Mouse (Mus musculus) erythroblast, embryonic 14.5 days (primary cell): Measurements from ENCODE around the gene Adamtsl1.

Experiments used
- GATA1 ChIP-seq: IDR thresholded peaks from 2 replicates; pipeline ENCODE4 v1.6.1; 2012; ENCODE audit warnings: low read length, inconsistent platforms, mixed read lengths
- TAL1 ChIP-seq: IDR thresholded peaks from 3 replicates; pipeline ENCODE4 v1.6.1; 2012; ENCODE audit warnings: low read length, inconsistent platforms, mixed read lengths

DNA sequence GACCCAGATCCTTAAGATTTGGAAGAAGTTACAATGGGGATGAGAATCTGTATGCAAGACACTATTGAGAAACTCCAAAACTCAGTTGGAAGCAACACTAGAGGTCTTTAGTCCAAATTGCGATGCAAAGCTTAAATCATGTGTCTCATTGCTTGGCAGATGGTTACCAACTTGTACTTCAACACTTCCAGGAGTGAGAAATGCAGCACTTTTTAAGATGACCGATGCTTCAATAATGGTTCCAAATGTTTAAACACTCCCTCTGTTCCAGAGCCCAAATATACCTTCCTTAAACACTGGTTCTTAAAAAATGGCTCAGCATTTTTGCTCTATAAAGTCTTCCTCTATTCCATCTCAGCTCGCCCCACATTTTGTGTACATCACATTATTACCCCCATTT is 499.7 kb downstream of the Adamtsl1 start:
- no peak for TF ChIP-seq TAL1
- TF ChIP-seq GATA1 = no peak
